Comparison of ENCODE assay signal across 8 mouse cellular contexts in genomic region chr7:109967805-109968579, GRCm38 (mm10). TPM values are rescaled to one million over a fixed set of nuclear protein-coding genes. Genes with fewer than 3 reads are reported as not detected.
A peak's percentile ranks its signal among the peaks of the same experiment; 100 is the strongest.
DNase-seq lines count a peak whose midpoint lies in the region; ATAC-seq and TF ChIP-seq lines count a peak whose summit lies in the region.

No protein-coding gene starts in this region.

- peak; percentile 84 for ATAC-seq in forebrain, postnatal 0 days
- peak; percentile 64; the same call in 1 of the 2 replicates for ATAC-seq in midbrain, postnatal 0 days (ENCODE audit: low FRiP score)

- DNase-seq in kidney, postnatal 10 days = peak; percentile 40
- DNase-seq in kidney, postnatal 25 days = no peak
- peak; percentile 46 for DNase-seq in brain, embryonic 18.5 days (ENCODE audit: low read depth, low spot score)
- peak; percentile 76 for DNase-seq in forebrain, postnatal 0 days
- DNase-seq in layer of hippocampus, adult 11-12 months (ENCODE audit: low spot score) = peak; percentile 65
- DNase-seq in midbrain, postnatal 0 days (ENCODE audit: low spot score) = peak; percentile 81
- DNase-seq in thymus, postnatal 10 days (ENCODE audit: low spot score in 2 of 2) = no peak
- DNase-seq in adrenal gland, postnatal 10 days = no peak

- H3K4me1 ChIP-seq in forebrain, postnatal 0 days (ENCODE audit: insufficient read depth) = peaks cover 8% of the 10 kb centered on the region
- H3K4me1 ChIP-seq in midbrain, postnatal 0 days (ENCODE audit: insufficient read depth, low read length) = no peaks in the 10 kb centered on the region

- peaks cover 3% of the 10 kb centered on the region; the same call in 1 of the 2 replicates for H3K36me3 ChIP-seq in forebrain, postnatal 0 days (ENCODE audit: insufficient read depth)
- peaks cover 5% of the 10 kb centered on the region for H3K36me3 ChIP-seq in midbrain, postnatal 0 days (ENCODE audit: insufficient read depth, low read length)

- TF ChIP-seq CTCF in forebrain, postnatal 0 days (IDR thresholded peaks at IDR 0.05; ENCODE audit: low read depth) = no peak
- TF ChIP-seq CTCF in midbrain, postnatal 0 days (IDR thresholded peaks at IDR 0.05) = no peak

- H3K4me3 ChIP-seq in forebrain, postnatal 0 days (ENCODE audit: low read depth, low read length) = no peak overlapping the region
- no peak overlapping the region for H3K4me3 ChIP-seq in midbrain, postnatal 0 days (ENCODE audit: low read depth, low read length)

- H3K4me2 ChIP-seq in forebrain, postnatal 0 days (ENCODE audit: low read depth) = no peak overlapping the region
- no peak overlapping the region for H3K4me2 ChIP-seq in midbrain, postnatal 0 days (ENCODE audit: low read depth, low read length, poor library complexity, severe bottlenecking)

- H3K9me3 ChIP-seq in forebrain, postnatal 0 days (ENCODE audit: low read length) = no peaks in the 10 kb centered on the region
- H3K9me3 ChIP-seq in midbrain, postnatal 0 days (ENCODE audit: low read length) = no peaks in the 10 kb centered on the region; the same call in 1 of the 2 replicates

- H3K27ac ChIP-seq in forebrain, postnatal 0 days (ENCODE audit: low read depth, low read length) = peak overlapping the region; percentile 64
- H3K27ac ChIP-seq in midbrain, postnatal 0 days (ENCODE audit: low read depth, low read length) = peak overlapping the region; percentile 51

- 28% methylated on average over 11 of the region's 11 CpGs for WGBS in forebrain, postnatal 0 days
- WGBS in midbrain, postnatal 0 days = 46% methylated on average over 11 of the region's 11 CpGs

- H3K9ac ChIP-seq in forebrain, postnatal 0 days = no peak overlapping the region
- no peak overlapping the region for H3K9ac ChIP-seq in midbrain, postnatal 0 days (replicated peaks; ENCODE audit: low read length, poor library complexity, severe bottlenecking)

- no peaks in the 10 kb centered on the region for H3K27me3 ChIP-seq in forebrain, postnatal 0 days (ENCODE audit: insufficient read depth, low read length)
- H3K27me3 ChIP-seq in midbrain, postnatal 0 days (ENCODE audit: insufficient read depth, low read length) = no peaks in the 10 kb centered on the region

RNA-seq across cellular contexts. Expression of gene Dennd5a, which starts 7.7 kb away (rescaled TPM):
- total RNA-seq in forebrain, postnatal 0 days (2014; rRNA removed) = 144 and 156 TPM in 2 replicates
- 24.0 and 28.0 TPM in 2 replicates for polyA plus RNA-seq in forebrain, postnatal 0 days (2015; fragmentation: Nextera tagmentation; extraction: Ambion mirVana)
- 168 and 185 TPM in 2 replicates for total RNA-seq in midbrain, postnatal 0 days (2014; rRNA removed)
- polyA plus RNA-seq in midbrain, postnatal 0 days (2015; fragmentation: Nextera tagmentation; extraction: Ambion mirVana) = 25.2 and 28.7 TPM in 2 replicates
- total RNA-seq in adrenal gland, postnatal 10 days (2021) = 100 to 1,000 TPM; 131 to 144 TPM

RNA-seq across cellular contexts. Expression of gene Tmem41b, which starts 18.7 kb away (rescaled TPM):
- 48.6 and 63.2 TPM in 2 replicates for total RNA-seq in forebrain, postnatal 0 days (2014; rRNA removed)
- 38.6 and 46.4 TPM in 2 replicates for polyA plus RNA-seq in forebrain, postnatal 0 days (2015; fragmentation: Nextera tagmentation; extraction: Ambion mirVana)
- 65.0 and 66.0 TPM in 2 replicates for total RNA-seq in midbrain, postnatal 0 days (2014; rRNA removed)
- polyA plus RNA-seq in midbrain, postnatal 0 days (2015; fragmentation: Nextera tagmentation; extraction: Ambion mirVana) = 55.2 and 55.4 TPM in 2 replicates
- 10 to 100 TPM; 41.1 to 45.2 TPM for total RNA-seq in adrenal gland, postnatal 10 days (2021)

RNA-seq across cellular contexts. Expression of gene Ipo7, which starts 50.1 kb away (rescaled TPM):
- 88.0 and 97.9 TPM in 2 replicates for total RNA-seq in forebrain, postnatal 0 days (2014; rRNA removed)
- 21.7 and 26.5 TPM in 2 replicates for polyA plus RNA-seq in forebrain, postnatal 0 days (2015; fragmentation: Nextera tagmentation; extraction: Ambion mirVana)
- 88.2 and 103 TPM in 2 replicates for total RNA-seq in midbrain, postnatal 0 days (2014; rRNA removed)
- 26.9 and 27.5 TPM in 2 replicates for polyA plus RNA-seq in midbrain, postnatal 0 days (2015; fragmentation: Nextera tagmentation; extraction: Ambion mirVana)
- 10 to 100 TPM; 80.5 to 82.4 TPM for total RNA-seq in adrenal gland, postnatal 10 days (2021)

Comparison
In these comparisons a context has a peak if more than half of its experiments do, and no peak if none do; other contexts are left out.
1. DNase-seq: peak in kidney, postnatal 10 days (single experiment), brain, embryonic 18.5 days (single experiment), forebrain, postnatal 0 days (single experiment), layer of hippocampus, adult 11-12 months (single experiment) and midbrain, postnatal 0 days (single experiment); none in kidney, postnatal 25 days (0 of 2), thymus, postnatal 10 days (0 of 2) and adrenal gland, postnatal 10 days (single experiment).